Mouse (Mus musculus) gastrocnemius, postnatal 10 days (tissue): ENCODE measurements around the gene Slc22a21. TPM values are rescaled to one million over a fixed set of nuclear protein-coding genes. Genes with fewer than 3 reads are reported as not detected.

Source experiments
- DNase-seq: peaks from one replicate; pipeline ENCODE4 v3.0.0; 2021; ENCODE audit warnings: mixed read lengths
- total RNA-seq, 2 experiments: library from RNA; stranded (reverse); gene quantifications; 2 replicates each; pipeline ENCODE4 v1.2.3; 2021

Slc22a21 gene
- total RNA-seq, 2 experiments from 2014 or later = 1.7 to 2.6 TPM

GRCm38 (mm10) chr11:53903781-53904533 is 76.2 kb downstream of the Slc22a21 start:
- no peak for DNase-seq

GRCm38 (mm10) chr11:53902741-53903140 is 77.4 kb downstream of the Slc22a21 start:
- no peak for DNase-seq

GRCm38 (mm10) chr11:53900991-53901390 is 79.1 kb downstream of the Slc22a21 start:
- no peak for DNase-seq

- DNase-seq = no peak
Measured at GRCm38 (mm10) chr11:53899981-53900380, 80.2 kb downstream of the Slc22a21 start.

Other genes with a start within 250 kb of the Slc22a21 start
- 10 to 100 TPM in 1 of 2 experiments, 1 to 10 TPM in 1; 9.4 to 13.7 TPM for gene Irf1, start 210.3 kb downstream of the Slc22a21 start, total RNA-seq
- under 1 TPM; 0.26 to 0.70 TPM for gene Gm17334, start 207.1 kb downstream of the Slc22a21 start, total RNA-seq
- gene Gm12216, start 121.1 kb downstream of the Slc22a21 start, total RNA-seq = 1 to 10 TPM; 3.5 to 4.0 TPM
- gene Slc22a5, start 88.7 kb downstream of the Slc22a21 start, total RNA-seq = 10 to 100 TPM in 1 of 2 experiments, 1 to 10 TPM in 1; 7.4 to 10.7 TPM
- 1 to 10 TPM; 1.4 to 2.8 TPM for gene Slc22a4, start 47.8 kb upstream of the Slc22a21 start, total RNA-seq
- gene Pdlim4, start 88.7 kb upstream of the Slc22a21 start, total RNA-seq = 10 to 100 TPM; 26.0 to 37.9 TPM
- gene P4ha2, start 119.8 kb upstream of the Slc22a21 start, total RNA-seq = 10 to 100 TPM; 21.1 to 27.7 TPM